Mouse (Mus musculus) kidney, adult 11 months (tissue): ENCODE data around the gene Ntrk2.
A peak's percentile ranks its signal among the peaks of the same experiment; 100 is the strongest.
"Not testable (repeated sequence)": the region's sequence is repeated elsewhere in the genome, so short reads cannot be mapped to it uniquely, and the experiment has no call there.

ENCODE experiments used
- DNase-seq: peaks from one replicate; pipeline ENCODE4 v3.0.0; 2022

Ntrk2 gene

DNA sequence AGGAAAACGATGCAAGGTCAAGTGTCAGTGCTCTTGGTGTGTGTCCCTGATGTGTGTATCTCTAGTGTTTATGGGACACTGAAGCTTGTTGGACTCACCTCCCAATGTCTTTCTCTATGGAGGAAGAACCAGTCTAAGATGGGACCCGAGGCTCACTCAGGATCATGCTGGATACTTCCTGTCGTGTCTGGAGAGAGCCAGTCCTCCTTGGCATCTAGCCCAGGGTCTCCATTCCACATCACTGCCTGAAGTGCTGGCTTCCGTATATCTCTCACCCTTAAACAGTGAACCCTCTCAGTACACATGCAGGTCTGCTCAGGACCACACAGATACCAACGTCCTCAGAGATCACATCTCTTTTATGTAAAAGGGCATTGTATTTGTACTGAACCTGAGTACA, 166.1 kb downstream of the Ntrk2 start:
- no peak for DNase-seq

DNA sequence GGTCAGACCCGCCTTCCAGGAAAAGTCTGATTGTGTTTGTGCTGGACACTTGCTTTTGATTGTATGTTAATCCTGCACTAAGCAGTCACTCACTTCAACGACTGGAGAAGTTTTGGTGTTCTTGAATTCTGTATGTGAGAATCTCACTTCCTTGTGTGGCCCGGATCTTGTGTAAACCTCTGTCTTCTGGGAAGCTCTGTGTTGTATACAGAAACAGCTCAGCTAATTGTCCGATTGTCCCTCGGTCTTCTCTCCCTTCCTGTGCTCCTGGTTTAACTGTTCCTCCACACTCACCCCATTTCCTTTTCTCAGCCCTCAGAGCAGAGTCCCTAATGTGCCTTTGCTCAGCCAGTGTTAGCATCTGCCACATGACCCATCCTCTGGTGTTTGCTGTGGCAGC, 190.1 kb downstream of the Ntrk2 start:
- DNase-seq: no peak

DNA sequence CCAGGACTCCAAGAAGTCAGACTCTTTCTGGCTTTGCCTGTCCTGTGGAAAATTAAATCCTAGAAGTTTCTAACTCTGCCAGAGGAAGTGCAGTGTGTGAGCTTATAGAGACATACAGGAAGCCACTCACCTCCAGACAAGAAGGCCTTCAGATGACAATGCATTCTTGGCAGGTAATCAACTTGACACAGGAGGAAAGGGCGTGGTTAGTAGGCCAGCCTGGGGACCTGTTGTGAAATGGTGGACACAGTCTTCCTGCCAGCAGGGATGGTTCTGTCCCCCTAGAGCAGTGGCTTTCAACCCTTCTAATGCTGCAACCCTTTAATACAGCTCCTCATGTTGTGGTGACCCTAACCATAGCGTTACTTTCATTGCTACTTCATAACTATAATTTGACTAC, 191.4 kb downstream of the Ntrk2 start:
- no peak for DNase-seq

GRCm38 (mm10) chr13:58999373-59000053, 193.1 kb downstream of the Ntrk2 start:
- no peak for DNase-seq

DNA sequence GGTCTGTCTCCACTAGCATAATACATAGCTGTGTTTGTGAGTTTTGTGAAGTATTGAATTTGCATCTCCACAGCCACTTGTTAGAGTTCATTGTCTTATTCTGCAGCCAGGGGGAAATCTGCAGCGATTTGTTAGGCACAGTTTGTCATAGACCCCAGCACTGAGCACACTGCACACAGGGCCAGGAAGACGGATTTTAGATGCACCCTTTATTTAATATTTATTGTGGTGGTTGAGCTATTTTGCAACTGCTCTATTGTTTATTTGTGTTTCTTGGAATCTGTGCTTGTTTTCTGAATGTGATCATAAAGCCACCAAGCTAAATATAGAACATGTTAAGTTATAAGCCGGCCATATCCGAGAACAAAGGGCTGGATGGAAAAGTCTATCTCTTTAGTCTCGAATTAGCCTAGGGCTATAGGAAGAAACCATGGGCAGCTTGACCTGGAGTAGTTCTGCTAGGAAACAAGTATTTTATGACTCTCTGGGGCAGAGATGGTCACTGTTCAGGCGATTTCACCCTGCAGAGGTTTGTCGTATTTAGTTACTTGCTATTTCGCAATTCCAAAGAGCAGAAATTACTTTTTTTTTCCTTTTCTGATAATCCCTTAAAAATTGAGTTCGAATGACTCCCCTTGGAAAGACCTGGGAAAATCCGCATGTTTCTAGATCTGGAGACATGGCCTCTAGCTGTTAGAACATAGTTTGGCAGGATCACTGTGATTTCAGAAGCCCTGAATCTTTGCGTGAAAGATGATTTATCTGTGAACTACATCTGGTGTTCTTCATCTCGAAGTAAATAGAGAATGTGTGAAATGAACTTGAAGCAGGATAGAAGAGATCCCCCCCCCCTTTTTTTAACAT, 196.8 kb downstream of the Ntrk2 start:
- DNase-seq: no peak

DNA sequence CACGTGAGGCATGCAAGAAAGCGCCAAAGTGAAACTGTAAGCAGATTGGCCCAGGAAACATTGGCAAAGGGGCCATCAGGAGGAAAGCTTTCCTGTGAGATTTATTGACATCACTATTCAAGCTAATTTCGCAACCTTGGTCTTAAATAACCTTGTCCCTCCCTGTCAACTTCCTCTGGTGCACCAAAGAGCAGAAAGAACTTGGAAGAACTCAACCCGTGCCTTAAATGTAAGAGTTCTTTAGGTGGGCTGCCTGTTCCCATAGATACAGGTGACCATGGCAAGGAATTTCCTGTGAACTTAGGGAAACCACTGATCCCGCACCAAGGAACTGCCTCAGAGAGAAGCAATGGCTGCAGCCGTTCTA, 197.4 kb downstream of the Ntrk2 start:
- no peak for DNase-seq

DNA sequence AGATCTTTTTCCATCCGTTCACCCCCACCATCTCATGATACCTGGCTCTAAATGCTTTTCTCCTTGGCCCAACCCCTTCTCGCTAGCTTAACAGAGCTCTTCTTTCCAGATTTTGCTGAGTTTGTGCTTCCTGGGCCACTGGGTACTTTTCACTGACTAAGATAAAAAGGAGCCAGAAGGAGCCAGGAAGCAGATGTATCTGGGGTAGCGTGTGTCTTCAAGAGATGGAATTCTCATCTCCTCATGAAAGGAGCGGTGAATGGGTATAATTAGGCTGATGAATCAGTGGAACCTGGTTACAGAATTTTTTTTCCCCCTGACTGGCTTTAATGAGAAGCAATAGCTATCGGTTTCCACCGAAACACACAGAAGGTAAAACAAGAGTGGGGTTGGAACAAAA, 198.2 kb downstream of the Ntrk2 start:
- DNase-seq: no peak

DNA sequence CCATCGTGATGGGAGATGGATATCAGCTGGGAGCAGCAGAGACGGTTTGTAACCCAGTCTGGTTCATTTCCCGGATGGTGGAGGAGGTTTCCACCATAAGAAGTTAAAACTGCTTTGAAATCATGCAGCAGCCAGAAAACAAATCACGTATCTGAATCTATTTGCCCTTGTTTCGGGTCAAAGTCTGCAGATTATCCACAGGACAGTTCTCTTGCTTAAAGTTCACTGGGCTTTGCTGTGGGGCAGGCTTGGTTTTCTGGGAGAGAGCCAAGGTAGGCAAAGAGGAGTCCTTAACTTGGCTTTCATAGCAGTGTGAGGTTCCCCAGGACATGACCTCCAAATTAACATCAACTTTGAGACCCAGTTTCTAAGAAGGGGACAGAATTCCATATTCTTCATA, 203.5 kb downstream of the Ntrk2 start:
- no peak for DNase-seq

GRCm38 (mm10) chr13:59010893-59011529, 204.6 kb downstream of the Ntrk2 start:
- no peak for DNase-seq

GRCm38 (mm10) chr13:59011530-59011903, 205.1 kb downstream of the Ntrk2 start:
- peak; percentile 77 for DNase-seq

DNA sequence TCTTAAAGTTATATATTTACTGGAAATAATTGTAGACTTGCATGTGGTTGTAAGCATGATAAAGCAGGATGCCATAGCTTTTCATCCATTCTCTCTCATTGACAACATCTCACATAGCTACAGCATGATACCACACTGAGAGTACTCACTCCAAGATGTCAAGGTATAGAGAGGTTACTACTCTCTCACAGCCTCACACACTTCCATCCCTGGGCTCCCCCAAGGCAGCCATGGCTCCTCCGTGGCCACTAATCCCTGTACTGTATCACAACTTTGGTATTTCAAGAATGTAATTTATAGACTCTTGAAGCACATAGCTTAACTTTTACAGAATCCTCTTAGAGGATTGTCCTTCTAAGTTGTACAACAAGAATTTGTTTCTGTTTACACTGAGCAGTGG, 209.0 kb downstream of the Ntrk2 start:
- DNase-seq: no peak

DNA sequence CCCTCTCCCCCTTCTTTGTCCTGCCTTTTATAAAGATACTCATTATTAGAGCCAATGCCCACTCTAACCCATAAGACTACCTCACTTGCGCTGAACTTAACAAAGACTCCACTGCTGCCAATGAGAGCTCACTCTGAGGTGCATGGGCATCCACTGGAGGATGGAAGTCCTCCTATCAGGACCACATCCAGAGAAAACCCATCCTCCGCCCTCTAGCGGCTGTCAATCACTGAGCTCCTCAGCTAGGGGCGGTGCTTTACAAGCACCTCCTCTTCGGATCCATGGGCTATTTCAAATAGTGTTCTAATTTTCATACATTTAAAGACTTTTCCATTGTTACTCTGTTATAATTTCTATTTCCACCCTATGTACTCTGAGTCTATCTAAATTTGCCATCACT, 210.8 kb downstream of the Ntrk2 start:
- no peak for DNase-seq

DNA sequence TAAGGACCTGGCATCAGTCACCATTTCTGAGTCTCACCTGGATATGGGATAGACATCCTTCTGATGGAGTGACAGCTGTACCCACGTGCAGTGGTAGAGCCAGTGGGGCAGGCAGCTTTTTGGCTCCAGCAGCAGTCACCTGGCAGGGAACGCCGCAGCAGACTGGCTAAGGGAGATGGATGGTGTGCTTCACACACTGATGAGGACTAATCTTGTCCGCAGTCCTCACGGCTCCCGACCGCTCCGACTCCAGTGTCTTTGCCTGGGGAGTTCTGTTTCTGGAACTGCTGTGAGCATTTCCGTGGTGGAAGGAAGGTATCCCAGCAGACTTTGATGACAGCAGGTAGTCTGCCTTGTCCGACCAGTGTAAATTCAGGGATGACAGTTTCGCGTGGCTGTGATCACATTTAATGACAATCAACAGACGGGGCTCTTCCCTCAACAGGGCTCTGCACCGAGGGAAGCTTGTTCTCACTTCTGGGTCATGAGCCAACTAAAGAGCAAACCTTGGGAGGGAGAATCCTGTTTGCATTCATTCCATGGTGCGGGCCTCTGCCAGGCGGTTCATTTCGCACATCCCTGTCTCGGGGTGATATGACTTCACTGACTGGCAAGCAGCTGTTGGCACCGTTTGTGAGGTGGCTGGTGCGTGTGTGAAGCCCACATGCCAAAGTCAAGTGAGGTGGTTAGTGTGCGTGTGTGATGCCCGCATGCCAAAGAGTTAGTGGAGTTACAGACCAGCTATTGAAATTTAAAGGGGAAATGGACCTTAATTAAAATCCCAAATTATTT, 216.1 kb downstream of the Ntrk2 start:
- DNase-seq: no peak

GRCm38 (mm10) chr13:59025653-59026052, 219.3 kb downstream of the Ntrk2 start:
- no peak for DNase-seq

- no peak for DNase-seq
Observed at GRCm38 (mm10) chr13:59027436-59027835, 221.1 kb downstream of the Ntrk2 start.

DNA sequence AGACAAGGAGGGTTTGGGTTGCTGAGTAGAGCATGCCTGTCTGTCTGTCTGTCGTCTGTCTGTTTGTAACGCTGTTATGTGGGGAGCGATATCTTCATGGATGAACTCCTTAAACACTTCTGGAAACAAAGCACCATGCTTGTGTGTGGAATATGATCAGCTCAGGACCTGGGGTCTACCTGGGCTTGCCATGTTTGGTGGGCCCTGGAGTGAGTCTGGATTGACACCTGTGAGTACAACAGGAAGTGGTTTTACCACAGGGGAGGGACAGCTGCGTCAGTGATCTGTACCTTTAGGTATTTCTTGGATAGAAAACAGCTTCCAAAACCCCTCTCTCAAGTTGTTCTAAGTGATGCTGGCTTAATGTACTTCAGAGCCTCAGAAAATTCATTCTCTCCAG, 222.2 kb downstream of the Ntrk2 start:
- no peak for DNase-seq

DNA sequence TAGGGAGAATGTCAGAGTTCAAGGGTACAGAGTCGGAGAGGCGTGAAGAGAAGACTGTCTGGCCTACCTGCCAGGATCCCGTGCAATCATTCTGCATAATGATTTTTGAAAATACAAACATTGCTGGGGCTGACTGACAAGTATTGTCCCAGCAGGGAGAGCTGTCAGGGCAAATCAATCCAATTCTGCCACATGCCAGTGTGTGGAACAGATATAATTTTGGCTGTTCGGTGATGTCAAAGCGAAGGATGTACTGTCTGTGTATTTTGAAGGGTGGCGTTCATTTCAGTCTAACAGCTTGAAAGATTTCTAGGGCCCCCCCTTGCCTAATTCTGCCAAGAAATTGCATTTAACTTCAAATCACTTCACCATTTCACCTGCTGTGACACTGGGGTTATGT, 224.2 kb downstream of the Ntrk2 start:
- no peak for DNase-seq

DNA sequence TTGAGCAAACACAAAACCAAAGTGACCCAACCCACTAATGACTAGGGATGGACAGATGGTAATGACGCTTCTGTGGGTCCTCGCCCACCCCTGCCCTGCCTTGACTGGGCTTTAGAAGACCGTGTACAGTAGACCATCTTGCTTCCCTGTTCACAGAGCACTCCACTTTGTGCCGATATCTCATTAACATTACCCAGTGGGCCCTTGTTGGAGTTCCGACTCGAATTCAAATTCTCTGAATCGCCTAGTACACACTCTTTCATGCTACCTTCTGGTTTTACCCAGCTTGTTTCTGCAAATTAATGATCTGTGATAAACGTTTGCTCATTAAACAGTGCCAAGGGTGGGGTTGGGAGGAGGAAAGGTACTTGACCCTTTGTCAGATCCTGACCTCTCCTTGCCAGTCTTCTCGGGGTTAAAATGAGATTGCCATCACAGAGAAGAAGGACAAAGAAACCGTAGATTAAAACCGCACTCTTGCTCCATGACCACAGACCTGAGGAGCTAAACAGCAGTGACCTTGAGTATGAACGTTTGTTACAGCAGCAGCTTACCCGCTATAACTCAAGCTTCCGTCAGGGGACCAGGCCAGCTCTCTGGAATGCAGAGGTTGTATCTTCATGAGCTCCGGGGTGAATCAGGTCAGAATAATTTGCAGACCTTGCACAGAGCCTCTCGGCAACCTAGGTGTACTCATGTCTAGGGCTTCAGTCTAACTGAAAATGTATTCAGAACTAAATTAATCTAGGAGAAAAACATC, 234.0 kb downstream of the Ntrk2 start:
- no peak for DNase-seq

DNA sequence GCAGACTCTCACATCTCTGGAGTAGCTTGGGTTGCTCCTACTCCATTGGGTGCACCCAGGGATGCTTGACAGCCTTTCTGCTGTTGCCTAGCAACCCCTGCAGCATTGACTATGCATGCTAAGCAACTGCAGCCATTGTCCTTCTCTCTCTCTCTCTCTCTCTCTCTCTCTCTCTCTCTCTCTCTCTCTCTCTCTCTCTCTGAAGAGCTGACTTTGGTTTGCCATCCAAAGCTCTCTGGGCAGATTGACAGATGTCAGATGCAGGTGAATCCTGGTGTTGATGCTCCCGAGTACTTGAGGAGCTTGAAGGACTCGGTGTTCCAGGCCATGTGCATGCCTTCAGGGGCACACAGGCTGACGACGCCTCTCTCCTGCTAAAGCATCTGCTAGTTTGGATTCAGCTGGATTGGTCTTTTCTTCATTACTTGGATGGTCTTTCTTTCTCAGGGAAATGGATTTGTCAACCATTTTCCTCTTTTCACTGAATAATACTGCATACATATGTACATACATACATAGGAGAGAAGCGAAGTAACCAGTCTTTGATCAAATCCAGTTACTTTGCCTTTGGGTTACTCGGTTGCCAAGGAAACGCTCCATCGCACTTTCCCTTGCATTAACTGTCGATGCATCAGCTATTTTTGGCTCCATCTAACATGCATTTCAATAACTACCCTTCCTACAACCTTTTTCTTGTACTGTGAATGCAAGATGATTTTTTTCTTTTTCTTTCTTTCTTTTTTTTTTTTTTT, 234.8 kb downstream of the Ntrk2 start:
- DNase-seq: no peak

DNA sequence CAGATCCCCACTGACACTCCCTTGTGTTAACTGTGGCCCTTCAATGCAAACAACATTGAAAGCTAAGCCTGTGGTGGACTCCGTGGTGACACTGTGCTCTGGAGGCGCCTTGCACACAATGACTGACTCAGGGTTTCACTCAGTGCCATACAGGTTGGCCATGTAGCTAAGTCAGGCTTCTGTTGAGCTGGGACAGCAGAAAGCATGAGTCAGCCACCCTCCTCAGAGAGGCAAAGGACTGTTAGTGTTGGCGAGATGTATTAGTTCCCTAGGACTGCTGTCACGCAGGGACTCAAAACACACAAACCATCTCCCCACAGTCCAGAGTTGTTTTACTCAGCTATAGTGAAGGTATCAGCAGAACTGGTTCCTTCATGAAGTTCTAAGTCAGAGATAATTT, 245.8 kb downstream of the Ntrk2 start:
- DNase-seq: no peak

- DNase-seq: not testable (repeated sequence)
Observed at GRCm38 (mm10) chr13:59054331-59054730, 248.0 kb downstream of the Ntrk2 start.

DNA sequence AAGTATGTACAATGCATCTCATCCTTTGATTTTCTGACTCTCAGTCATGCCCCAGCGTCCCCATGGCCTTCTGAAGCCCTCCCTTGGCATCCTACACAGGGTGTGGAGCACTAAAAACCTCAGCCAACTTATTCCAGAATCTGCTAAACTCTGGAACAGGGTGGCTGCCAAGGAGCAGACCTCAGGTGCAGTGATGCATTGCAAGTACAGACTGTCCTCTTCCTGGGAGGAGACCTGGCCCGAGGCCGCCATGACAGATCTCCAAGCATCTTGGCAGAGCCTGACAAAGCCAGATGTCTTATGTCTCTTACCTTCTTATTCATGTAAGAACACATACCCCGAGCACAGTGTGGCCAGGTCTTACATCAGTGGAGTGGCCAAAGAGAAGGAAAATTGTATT, 250.5 kb downstream of the Ntrk2 start:
- no peak for DNase-seq
